Mouse (Mus musculus) heart, adult 10 weeks (tissue): ENCODE data around the gene Gm20532. TPM values are rescaled to one million over a fixed set of nuclear protein-coding genes. Genes with fewer than 3 reads are reported as not detected.

Experiments used
- polyA plus RNA-seq: library from polyadenylated mRNA; stranded (reverse); fragments of 350-450 nt; fragmentation: Illumina TruSeq; extraction: RNeasy Lipid Tissue Mini Kit (QIAGEN cat#74804); gene quantifications from one replicate; pipeline ENCODE4 v1.2.3, GENCODE M21; 2014; ENCODE audit warnings: low read depth, low replicate concordance

Gene Gm20532
- not detected for polyA plus RNA-seq

GRCm38 (mm10) chr2:26586294-26587043 lies at the start of gene Gm20532:
Gene Gm20532, plus strand, starts transcription at chr2:26586639.

GRCm38 (mm10) chr2:26579714-26580113 lies 6.7 kb upstream of the Gm20532 start, which contains the start of gene Egfl7:
Gene Egfl7, plus strand, starts transcription at chr2:26580014.

GRCm38 (mm10) chr2:26603720-26604671 lies 17.6 kb downstream of the Gm20532 start, which contains the start of gene Agpat2:
Gene Agpat2, minus strand, starts transcription at chr2:26604417.

GRCm38 (mm10) chr2:26627921-26628739 lies 41.7 kb downstream of the Gm20532 start, which contains the start of gene Fam69b:
Gene Fam69b, plus strand, starts transcription at chr2:26628457.

GRCm38 (mm10) chr2:26671182-26671581 lies 84.7 kb downstream of the Gm20532 start, which contains the start of gene Lcn4:
Gene Lcn4, minus strand, starts transcription at chr2:26671282.

Other genes with a start within 250 kb of the Gm20532 start
- 18.7 TPM for gene Dnlz, start 234.5 kb upstream of the Gm20532 start, polyA plus RNA-seq
- gene Card9, start 225.7 kb upstream of the Gm20532 start, polyA plus RNA-seq: 2.3 TPM
- gene Snapc4, start 206.0 kb upstream of the Gm20532 start, polyA plus RNA-seq: 21.5 TPM
- gene Entr1, start 197.3 kb upstream of the Gm20532 start, polyA plus RNA-seq: 64.5 TPM
- gene Pmpca, start 197.3 kb upstream of the Gm20532 start, polyA plus RNA-seq: 129 TPM
- gene Inpp5e, start 177.4 kb upstream of the Gm20532 start, polyA plus RNA-seq: 23.5 TPM
- 31.7 TPM for gene Sec16a, start 141.4 kb upstream of the Gm20532 start, polyA plus RNA-seq
- 14.7 TPM for gene Notch1, start 70.0 kb upstream of the Gm20532 start, polyA plus RNA-seq
- 260 TPM for gene Egfl7, start 6.6 kb upstream of the Gm20532 start, polyA plus RNA-seq
- gene Agpat2, start 17.8 kb downstream of the Gm20532 start, polyA plus RNA-seq: 67.9 TPM
- 21.3 TPM for gene Fam69b, start 41.8 kb downstream of the Gm20532 start, polyA plus RNA-seq
- not detected for gene Lcn4, start 84.6 kb downstream of the Gm20532 start, polyA plus RNA-seq